Mouse (Mus musculus) stomach, postnatal 0 days (tissue): ENCODE measurements around the gene Atg9b. TPM values are rescaled to one million over a fixed set of nuclear protein-coding genes. Genes with fewer than 3 reads are reported as not detected.
A peak's percentile ranks its signal among the peaks of the same experiment; 100 is the strongest.

ENCODE experiments used
- ATAC-seq: fragments of 200-750 bp; cut with Nextera tagmentation; 2 replicates; pipeline ENCODE4 v1.8.0; 2017; ENCODE audit not compliant: low FRiP score, low TSS enrichment
- DNase-seq: peaks from one replicate; pipeline ENCODE4 v3.0.0-alpha.2; 2016; ENCODE audit warnings: low spot score
- H3K27ac ChIP-seq: fragments of 300-500 bp; sonication (generic); replicated peaks from 2 replicates; pipeline ENCODE4 v1.5.1; 2014; ENCODE audit warnings: mild to moderate bottlenecking, control low read depth
- H3K27me3 ChIP-seq: fragments of 300-500 bp; sonication (generic); 2 replicates; pipeline ENCODE4 v1.6.1; 2014; ENCODE audit warnings: low read length; ENCODE audit not compliant: control insufficient read depth, insufficient read depth
- H3K36me3 ChIP-seq: fragments of 300-500 bp; sonication (generic); 2 replicates; pipeline ENCODE4 v1.6.1; 2014; ENCODE audit warnings: low read length, mixed read lengths; ENCODE audit not compliant: control insufficient read depth, insufficient read depth
- H3K4me1 ChIP-seq: fragments of 300-500 bp; sonication (generic); replicated peaks from 2 replicates; pipeline ENCODE4 v1.6.1; 2014; ENCODE audit warnings: antibody characterized with exemption; ENCODE audit not compliant: control insufficient read depth, insufficient read depth
- H3K4me2 ChIP-seq: fragments of 300-500 bp; sonication (generic); replicated peaks from 2 replicates; pipeline ENCODE4 v1.6.1; 2014; ENCODE audit warnings: low read depth, mild to moderate bottlenecking, control low read depth, moderate library complexity
- H3K4me3 ChIP-seq: fragments of 300-500 bp; sonication (generic); 2 replicates; pipeline ENCODE4 v1.5.1; 2014; ENCODE audit warnings: low read depth, low read length, control low read depth
- H3K9ac ChIP-seq: fragments of 300-500 bp; sonication (generic); 2 replicates; pipeline ENCODE4 v1.6.1; 2014; ENCODE audit warnings: mild to moderate bottlenecking, low read length, control low read depth, mixed read lengths
- H3K9me3 ChIP-seq: fragments of 300-500 bp; sonication (generic); 2 replicates; pipeline ENCODE4 v1.6.1; 2016; ENCODE audit warnings: low read length; ENCODE audit not compliant: control insufficient read depth
- CTCF ChIP-seq: IDR thresholded peaks from 2 replicates; pipeline ENCODE4 v1.5.1; 2016; ENCODE audit warnings: antibody characterized with exemption, low read depth, mild to moderate bottlenecking, moderate library complexity
- EP300 ChIP-seq: optimal IDR thresholded peaks from 2 replicates; pipeline ENCODE3; 2016; ENCODE audit warnings: antibody characterized with exemption
- WGBS: fragments of 180-500 bp; shearing (Covaris S2); extraction: QIAGEN DNeasy Blood & Tissue Kit; methylation state at CpG from one replicate; pipeline ENCODE4 v1.1.7; 2014; 5-methylcytosine and 5-hydroxymethylcytosine counted together
- polyA plus RNA-seq: library from polyadenylated mRNA; unstranded; fragments of >200 nt; fragmentation: Nextera tagmentation; extraction: Ambion mirVana; gene quantifications from 2 replicates; pipeline ENCODE4 v1.2.1, GENCODE M21; 2015

Atg9b gene
- polyA plus RNA-seq, 1 experiment from 2014 or later: 4.1 TPM

- Histone ChIP-seq H3K27ac (peak within 1 kb of the TSS; percentile 94), H3K4me2 (peak within 1 kb of the TSS; percentile 88), H3K27me3 (no peaks in the 10 kb centered on the region), H3K4me3 (peak within 1 kb of the TSS; percentile 68), H3K9me3 (no peaks in the 10 kb centered on the region), H3K36me3 (peaks cover 4% of the 10 kb centered on the region; the same call in 1 of the 2 replicates), H3K9ac (peak within 1 kb of the TSS; percentile 77), H3K4me1 (no peaks in the 10 kb centered on the region; the same call in none of the 2 replicates)
- DNase-seq (peak; percentile 98), ATAC-seq (peak; percentile 93)
- WGBS: under 1% methylated on average over 46 of the region's 46 CpGs
- TF ChIP-seq CTCF (no peak), EP300 (peak; percentile 87)
These were observed 31.4 kb upstream of the Atg9b start, which contains the start of the genes Cdk5 and Slc4a2 for GRCm38 (mm10) chr5:24423129-24424003. Gene Cdk5 (minus strand): TSS chr5:24423530. Gene Slc4a2 (plus strand): TSS chr5:24423837.

GRCm38 (mm10) chr5:24420381-24420780, 28.4 kb upstream of the Atg9b start:
- H3K9me3 ChIP-seq: no peaks in the 10 kb centered on the region
- no peak overlapping the region for H3K4me3 ChIP-seq
- no peaks in the 10 kb centered on the region for H3K4me1 ChIP-seq
- no peaks in the 10 kb centered on the region for H3K27me3 ChIP-seq
- no peak for DNase-seq
- peaks cover 4% of the 10 kb centered on the region; the same call in 1 of the 2 replicates for H3K36me3 ChIP-seq
- no peak for TF ChIP-seq EP300
- no peak for TF ChIP-seq CTCF
- no peak overlapping the region for H3K4me2 ChIP-seq
- ATAC-seq: no peak
- WGBS: 87% methylated on average over 9 of the region's 9 CpGs
- no peak overlapping the region for H3K27ac ChIP-seq
- no peak overlapping the region for H3K9ac ChIP-seq

GRCm38 (mm10) chr5:24417587-24417986, 25.6 kb upstream of the Atg9b start:
- Histone ChIP-seq H3K9ac (no peak overlapping the region), H3K4me1 (no peaks in the 10 kb centered on the region), H3K4me3 (no peak overlapping the region), H3K36me3 (peaks cover 4% of the 10 kb centered on the region; the same call in 1 of the 2 replicates), H3K4me2 (no peak overlapping the region), H3K9me3 (no peaks in the 10 kb centered on the region), H3K27me3 (no peaks in the 10 kb centered on the region), H3K27ac (no peak overlapping the region)
- no peak for ATAC-seq
- TF ChIP-seq EP300: no peak
- no peak for TF ChIP-seq CTCF
- no peak for DNase-seq
- 90% methylated on average over 10 of the region's 10 CpGs for WGBS

GRCm38 (mm10) chr5:24416222-24416736, 24.3 kb upstream of the Atg9b start:
- Histone ChIP-seq H3K27ac (no peak overlapping the region), H3K4me3 (no peak overlapping the region), H3K9me3 (no peaks in the 10 kb centered on the region), H3K4me2 (0 out of 2 replicates have a peak overlapping the region, but pooled peaks have one; percentile 17), H3K4me1 (no peaks in the 10 kb centered on the region), H3K36me3 (peaks cover 4% of the 10 kb centered on the region; the same call in 1 of the 2 replicates), H3K9ac (no peak overlapping the region), H3K27me3 (no peaks in the 10 kb centered on the region)
- DNase-seq (peak; percentile 76), ATAC-seq (peak; percentile 68)
- TF ChIP-seq EP300 (no peak), CTCF (peak; percentile 74)
- whole genome bisulfite sequencing: 3% methylated on average over 21 of the region's 21 CpGs

- 81% methylated on average over 13 of the region's 13 CpGs for WGBS
- Histone ChIP-seq H3K9ac (no peak overlapping the region), H3K27me3 (no peaks in the 10 kb centered on the region), H3K4me3 (no peak overlapping the region), H3K9me3 (no peaks in the 10 kb centered on the region), H3K36me3 (no peaks in the 10 kb centered on the region; the same call in 1 of the 2 replicates), H3K4me1 (no peaks in the 10 kb centered on the region), H3K4me2 (no peak overlapping the region), H3K27ac (no peak overlapping the region)
- TF ChIP-seq EP300 (no peak), CTCF (no peak)
- DNase-seq: no peak
- ATAC-seq: no peak
These were observed 22.0 kb upstream of the Atg9b start for GRCm38 (mm10) chr5:24413938-24414337.
